Mouse (Mus musculus) small intestine, adult 2 months (tissue): ENCODE results near the gene Gm20388. TPM values are rescaled to one million over a fixed set of nuclear protein-coding genes. Genes with fewer than 3 reads are reported as not detected.

Experiments
- H3K27ac ChIP-seq: fragments of 200-500 bp; 2 replicates; pipeline ENCODE4 v1.5.1; 2012; ENCODE audit warnings: low read depth, low read length, control low read depth, inconsistent platforms; ENCODE audit not compliant: insufficient read depth
- H3K27me3 ChIP-seq: fragments of 200-500 bp; 2 replicates; pipeline ENCODE4 v1.6.1; 2012; ENCODE audit warnings: mild to moderate bottlenecking, moderate library complexity, low read length, inconsistent platforms; ENCODE audit not compliant: control insufficient read depth, insufficient read depth
- H3K36me3 ChIP-seq: fragments of 200-500 bp; 2 replicates; pipeline ENCODE4 v1.6.1; 2012; ENCODE audit warnings: mild to moderate bottlenecking, low read length, control low read depth, inconsistent platforms; ENCODE audit not compliant: control insufficient read depth, insufficient read depth
- H3K4me1 ChIP-seq: fragments of 200-500 bp; 2 replicates; pipeline ENCODE4 v1.6.1; 2012; ENCODE audit warnings: low read length, inconsistent platforms, mixed read lengths; ENCODE audit not compliant: control insufficient read depth, insufficient read depth, insufficient read length
- H3K4me3 ChIP-seq: fragments of 200-500 bp; 2 replicates; pipeline ENCODE4 v1.5.1; 2012; ENCODE audit warnings: low read depth, mild to moderate bottlenecking, control low read depth, inconsistent platforms, low read length, moderate library complexity
- CTCF ChIP-seq: fragments of 200-500 bp; IDR thresholded peaks from 2 replicates; pipeline ENCODE4 v1.5.1; 2012; ENCODE audit warnings: low read depth, mild to moderate bottlenecking, control low read depth, inconsistent platforms, low read length, moderate library complexity, mixed read lengths; ENCODE audit not compliant: insufficient replicate concordance, insufficient read length; ENCODE audit errors: extremely low read depth
- POLR2A ChIP-seq: fragments of 200-500 bp; IDR thresholded peaks from 2 replicates; pipeline ENCODE4 v1.6.1; 2012; ENCODE audit warnings: low read depth, mild to moderate bottlenecking, control low read depth, inconsistent platforms, low read length, moderate library complexity
- WGBS: fragments of 180-500 bp; shearing (Covaris S2); methylation state at CpG from one replicate; pipeline ENCODE4 v1.1.7; 2018; 5-methylcytosine and 5-hydroxymethylcytosine counted together
- polyA plus RNA-seq: library from polyadenylated mRNA; depleted of rRNA; stranded (reverse); fragments of >200 nt; gene quantifications from 2 replicates; pipeline ENCODE4 v1.2.3, GENCODE M21; 2012

Gm20388 gene
- polyA plus RNA-seq, 1 experiment, result 37.3 TPM

DNA sequence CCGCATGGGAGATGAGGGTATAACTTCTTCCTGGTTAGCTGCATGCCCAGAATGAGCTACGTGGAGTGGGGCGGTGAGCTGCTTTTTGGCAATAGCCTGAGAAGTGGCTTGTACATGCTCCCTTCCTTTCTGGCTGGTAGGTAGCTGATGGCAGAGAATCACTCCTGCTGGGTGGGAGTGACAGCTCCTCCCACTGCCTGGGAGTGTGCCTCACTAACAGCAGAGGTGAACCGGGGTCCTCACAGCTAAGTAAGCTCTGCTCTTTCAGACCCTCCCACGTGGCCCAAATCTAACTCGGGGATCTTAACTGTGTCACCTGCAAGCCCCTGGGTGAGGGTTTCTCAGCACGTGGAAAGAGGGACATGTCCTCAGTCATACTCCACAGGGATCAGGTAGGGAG, 3321.9 kb downstream of the Gm20388 start:
- Histone ChIP-seq H3K36me3 (no peaks in the 10 kb centered on the region), H3K27me3 (no peaks in the 10 kb centered on the region), H3K4me3 (no peak overlapping the region), H3K4me1 (peaks cover 4% of the 10 kb centered on the region), H3K27ac (no peak overlapping the region)
- TF ChIP-seq CTCF (no peak), POLR2A (no peak)
- WGBS, result 57% methylated on average over 7 of the region's 7 CpGs

DNA sequence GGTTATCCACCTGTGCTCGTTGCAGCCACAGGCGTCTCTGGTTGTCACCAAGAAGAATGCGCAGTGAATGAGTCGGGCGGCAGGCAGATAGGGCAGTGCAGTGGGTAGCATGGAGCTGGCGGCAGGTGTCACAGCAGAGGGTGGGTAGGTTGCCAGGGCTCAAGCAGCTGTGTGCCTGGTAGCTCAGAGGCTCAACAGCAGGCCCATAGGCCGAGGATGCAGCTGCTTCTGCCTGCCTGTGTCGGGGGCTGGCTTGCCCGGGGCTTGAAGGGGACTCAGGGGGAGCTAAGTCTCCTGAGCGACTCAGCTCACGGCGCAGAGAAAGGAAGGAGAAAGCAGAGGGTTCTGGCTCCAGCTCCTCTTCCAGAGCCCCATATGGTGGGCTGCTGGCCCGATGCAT, 3322.7 kb downstream of the Gm20388 start:
- Histone ChIP-seq H3K27ac (no peak overlapping the region), H3K4me3 (no peak overlapping the region), H3K36me3 (no peaks in the 10 kb centered on the region), H3K27me3 (no peaks in the 10 kb centered on the region), H3K4me1 (peaks cover 4% of the 10 kb centered on the region)
- TF ChIP-seq CTCF, result no peak
- TF ChIP-seq POLR2A, result no peak
- 72% methylated on average over 13 of the region's 13 CpGs for WGBS

DNA sequence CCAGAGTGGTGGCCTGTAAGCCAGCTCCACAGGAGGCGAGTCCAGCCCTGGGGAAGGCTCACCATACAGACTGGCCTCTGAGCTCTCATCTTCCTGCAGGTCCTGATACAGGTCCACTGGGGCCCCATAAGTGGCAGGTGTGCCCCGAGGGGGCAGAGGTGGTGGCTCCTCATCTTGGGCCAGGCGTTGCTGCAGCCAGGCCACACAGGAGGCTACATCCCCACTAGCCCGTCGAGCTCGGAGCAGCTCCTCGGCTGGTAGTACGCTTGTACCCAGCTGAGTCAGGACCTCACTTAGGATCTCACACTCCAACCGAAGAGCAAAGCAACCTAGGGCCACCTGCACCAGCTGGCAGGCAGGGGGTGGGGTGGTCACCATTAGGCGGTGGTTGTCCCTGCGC, 3323.1 kb downstream of the Gm20388 start:
- peaks cover 4% of the 10 kb centered on the region for H3K4me1 ChIP-seq
- WGBS, result 68% methylated on average over 11 of the region's 11 CpGs
- H3K36me3 ChIP-seq, result no peaks in the 10 kb centered on the region

DNA sequence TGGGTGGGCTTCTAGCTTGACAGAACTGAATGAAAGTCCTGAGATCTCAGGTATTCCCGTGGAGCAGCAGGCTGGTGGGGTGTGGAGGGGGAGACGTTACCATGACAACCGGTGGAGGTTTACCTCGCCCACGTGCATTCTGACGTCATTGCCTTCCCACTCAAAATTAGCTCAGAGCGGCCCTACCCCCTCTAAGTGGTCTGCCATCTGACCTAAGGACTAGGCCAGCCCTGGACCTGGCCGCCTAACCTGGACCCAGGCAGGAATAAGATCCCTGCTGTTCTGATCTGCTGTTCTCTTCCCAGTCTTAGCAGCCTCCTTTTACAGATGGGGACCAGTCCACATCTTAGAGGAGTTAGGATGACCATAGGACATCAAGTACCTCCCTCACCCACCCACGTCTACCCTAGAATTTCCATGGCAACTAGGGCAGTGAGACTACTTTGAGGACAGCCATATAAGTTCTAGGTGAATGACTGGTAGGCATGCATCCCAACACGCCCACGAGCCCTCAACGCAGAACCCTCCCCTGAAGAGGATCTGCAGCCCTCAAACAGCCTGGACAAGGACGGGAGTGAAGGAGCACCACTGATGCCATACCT, 3324.4 kb downstream of the Gm20388 start:
- peak overlapping the region; percentile 75 for H3K4me3 ChIP-seq
- no peaks in the 10 kb centered on the region for H3K36me3 ChIP-seq
- H3K27me3 ChIP-seq, result no peaks in the 10 kb centered on the region
- TF ChIP-seq CTCF, result no peak
- no peak for TF ChIP-seq POLR2A
- 25% methylated on average over 13 of the region's 13 CpGs for WGBS
- no peak overlapping the region for H3K27ac ChIP-seq
- peaks cover 4% of the 10 kb centered on the region for H3K4me1 ChIP-seq

More for the DNA sequence above, 3323.1 kb downstream of the Gm20388 start:
- H3K27ac ChIP-seq, result no peak overlapping the region
- H3K4me3 ChIP-seq, result no peak overlapping the region
- TF ChIP-seq CTCF (no peak), POLR2A (no peak)
- no peaks in the 10 kb centered on the region for H3K27me3 ChIP-seq

DNA sequence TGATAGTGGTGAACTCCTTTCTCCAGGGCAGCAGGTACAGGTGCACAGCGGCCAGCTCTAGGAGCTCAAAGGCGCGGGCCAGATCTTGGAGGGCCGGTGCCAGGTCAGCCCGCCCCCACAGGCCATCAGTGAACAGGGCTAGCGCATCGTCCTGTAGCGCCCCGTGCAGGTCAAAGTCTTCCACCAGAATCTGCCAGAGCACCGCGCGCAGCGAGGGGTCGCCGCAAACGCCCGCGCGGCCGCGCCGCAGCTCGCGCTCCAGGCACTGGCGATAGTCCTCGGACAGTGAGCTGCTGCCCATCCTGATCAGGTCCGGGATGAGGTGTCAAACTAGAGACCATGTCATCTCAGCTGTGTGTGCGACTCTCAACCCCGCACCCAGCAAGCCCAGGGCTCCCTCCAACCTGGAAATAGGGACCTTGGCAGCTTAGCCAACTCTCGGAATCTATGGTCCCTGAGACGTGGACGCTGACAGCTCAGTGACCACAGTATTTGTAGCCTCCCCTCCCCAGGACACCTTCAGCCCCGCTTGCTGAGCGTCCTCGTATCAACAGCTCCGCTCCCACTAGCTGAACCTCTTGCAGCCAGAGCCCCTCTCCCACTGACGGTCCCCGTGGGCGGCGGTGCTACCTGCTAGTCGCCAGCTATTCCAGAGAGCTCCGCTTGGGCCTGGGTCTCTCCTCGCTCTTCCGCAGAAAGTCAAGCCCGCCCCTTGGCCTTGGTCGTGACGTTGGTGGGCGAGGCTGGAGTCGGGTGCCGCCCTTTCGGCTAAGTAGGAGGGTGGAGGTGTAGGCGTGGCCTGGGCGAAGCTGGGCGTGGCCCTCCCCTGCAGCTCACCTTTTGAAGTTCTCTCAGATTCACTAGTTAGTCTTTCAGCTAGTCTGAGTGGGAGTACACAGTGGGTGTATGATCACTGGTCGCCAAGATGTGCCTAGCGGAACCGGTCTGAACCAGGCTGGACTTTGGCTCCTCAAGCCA, 3325.2 kb downstream of the Gm20388 start, which contains the start of gene Spata2l:
TSS of gene Spata2l (minus strand) at position 714 of the 978 bp plus-strand sequence.
- Histone ChIP-seq H3K27ac (no peak within 1 kb of the TSS), H3K4me3 (peak within 1 kb of the TSS; percentile 75), H3K36me3 (no peaks in the 10 kb centered on the region), H3K4me1 (peaks cover 4% of the 10 kb centered on the region), H3K27me3 (no peaks in the 10 kb centered on the region)
- 0 out of 2 replicates have a peak, but pooled peaks have one; percentile 11 for TF ChIP-seq POLR2A
- TF ChIP-seq CTCF, result no peak
- WGBS, result 2% methylated on average over 57 of the region's 57 CpGs

DNA sequence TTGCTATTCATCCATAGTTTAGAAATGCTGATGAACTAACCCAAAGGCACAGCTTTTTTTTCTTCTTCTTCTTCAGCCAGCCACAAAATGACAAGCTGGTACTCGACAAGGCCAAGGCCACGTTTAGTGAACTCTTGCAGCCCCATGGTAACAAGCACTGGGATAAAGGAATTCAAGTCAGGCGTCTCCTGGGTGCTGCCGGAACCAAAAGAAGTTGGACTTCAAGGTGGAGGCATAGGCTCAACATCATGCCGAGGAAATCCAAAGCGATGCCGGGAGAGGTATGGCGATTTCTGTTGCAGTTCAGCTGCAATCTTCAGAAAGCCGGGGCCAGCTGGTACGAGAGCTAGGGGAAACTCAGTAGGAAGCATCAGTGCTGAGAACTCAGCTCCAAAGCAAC, 3328.8 kb downstream of the Gm20388 start:
- no peak overlapping the region for H3K4me3 ChIP-seq
- no peak overlapping the region for H3K27ac ChIP-seq
- H3K27me3 ChIP-seq, result no peaks in the 10 kb centered on the region
- 90% methylated on average over 10 of the region's 10 CpGs for WGBS
- TF ChIP-seq POLR2A, result no peak
- no peak for TF ChIP-seq CTCF
- peaks cover 4% of the 10 kb centered on the region for H3K4me1 ChIP-seq
- peaks cover 4% of the 10 kb centered on the region; the same call in 1 of the 2 replicates for H3K36me3 ChIP-seq
